Mouse (Mus musculus) brain, embryonic 14.5 days (tissue): ENCODE results near the gene Tstd1. TPM values are rescaled to one million over a fixed set of nuclear protein-coding genes. Genes with fewer than 3 reads are reported as not detected.

Experiments
- DNase-seq: peaks from one replicate; pipeline ENCODE4 v3.0.0-alpha.2; 2011; ENCODE audit warnings: low read depth
- CTCF ChIP-seq: fragments of 200-500 bp; IDR thresholded peaks from 2 replicates; pipeline ENCODE4 v1.5.1; 2012; ENCODE audit warnings: inconsistent platforms, mild to moderate bottlenecking, moderate library complexity, borderline replicate concordance; ENCODE audit not compliant: insufficient read depth, insufficient read length; ENCODE audit errors: extremely low read depth
- POLR2A ChIP-seq: fragments of 200-500 bp; IDR thresholded peaks from 2 replicates; pipeline ENCODE4 v1.6.1; 2012; ENCODE audit warnings: mild to moderate bottlenecking, inconsistent platforms, borderline replicate concordance; ENCODE audit not compliant: poor library complexity, insufficient read depth, insufficient read length, severe bottlenecking; ENCODE audit errors: extremely low read depth
- polyA plus RNA-seq: library from polyadenylated mRNA; depleted of rRNA; stranded (reverse); fragments of >200 nt; gene quantifications from 2 replicates; pipeline ENCODE4 v1.2.3, GENCODE M21; 2012

The Tstd1 gene
- polyA plus RNA-seq, 1 experiment: 4.6 TPM

- TF ChIP-seq CTCF (no peak), POLR2A (no peak)
These were observed 30.1 kb upstream of the Tstd1 start, which contains the start of gene Arhgap30 for GRCm38 (mm10) chr1:171388376-171389102. Gene Arhgap30, plus strand, starts transcription at chr1:171388954.

GRCm38 (mm10) chr1:171390101-171390500 is 28.6 kb upstream of the Tstd1 start:
- no peak for TF ChIP-seq CTCF
- TF ChIP-seq POLR2A: no peak

More at GRCm38 (mm10) chr1:171388376-171389102, 30.1 kb upstream of the Tstd1 start, which contains the start of gene Arhgap30:
- DNase-seq: no peak

GRCm38 (mm10) chr1:171401821-171402220 is 16.9 kb upstream of the Tstd1 start:
- no peak for DNase-seq
- TF ChIP-seq POLR2A (no peak), CTCF (no peak)

More at GRCm38 (mm10) chr1:171390101-171390500, 28.6 kb upstream of the Tstd1 start:
- no peak for DNase-seq

GRCm38 (mm10) chr1:171402991-171403390 is 15.7 kb upstream of the Tstd1 start:
- DNase-seq: no peak
- TF ChIP-seq POLR2A (no peak), CTCF (no peak)

- no peak for TF ChIP-seq CTCF
- TF ChIP-seq POLR2A: no peak
- no peak for DNase-seq
These were observed 11.4 kb upstream of the Tstd1 start for GRCm38 (mm10) chr1:171407263-171407662.

GRCm38 (mm10) chr1:171410231-171410630 is 8.4 kb upstream of the Tstd1 start:
- no peak for DNase-seq
- TF ChIP-seq POLR2A: no peak
- TF ChIP-seq CTCF: no peak

GRCm38 (mm10) chr1:171410947-171411484 is 7.7 kb upstream of the Tstd1 start, which contains the start of gene Usf1:
Gene Usf1, plus strand, starts transcription at chr1:171411313.
- DNase-seq: peak; percentile 99
- TF ChIP-seq POLR2A (peak; percentile 49; the same call in 1 of the 2 replicates), CTCF (no peak)

- TF ChIP-seq POLR2A: no peak
- TF ChIP-seq CTCF: no peak
- no peak for DNase-seq
These were observed 7.2 kb upstream of the Tstd1 start for GRCm38 (mm10) chr1:171411492-171411941.

GRCm38 (mm10) chr1:171412001-171412441 is 6.7 kb upstream of the Tstd1 start:
- peak; percentile 88 for DNase-seq
- peak; percentile 46; the same call in 1 of the 2 replicates for TF ChIP-seq CTCF
- TF ChIP-seq POLR2A: peak; percentile 33; the same call in 1 of the 2 replicates

- no peak for TF ChIP-seq CTCF
- no peak for TF ChIP-seq POLR2A
- peak; percentile 91 for DNase-seq
These were observed 6.2 kb upstream of the Tstd1 start for GRCm38 (mm10) chr1:171412446-171412845.

- no peak for TF ChIP-seq CTCF
- no peak for DNase-seq
These were observed 5.1 kb upstream of the Tstd1 start for GRCm38 (mm10) chr1:171413608-171414007.

GRCm38 (mm10) chr1:171419291-171419882 is 715 bp downstream of the Tstd1 start:
- DNase-seq: peak; percentile 68
- TF ChIP-seq CTCF (no peak), POLR2A (no peak)

GRCm38 (mm10) chr1:171419905-171420304 is 1.2 kb downstream of the Tstd1 start:
- TF ChIP-seq CTCF: no peak
- DNase-seq: no peak
